Mouse (Mus musculus): Measurements from ENCODE around the gene Abcg4. TPM values are rescaled to one million over a fixed set of nuclear protein-coding genes. Genes with fewer than 3 reads are reported as not detected.

Abcg4 gene
- polyA plus RNA-seq, 1 experiment from 2014 or later = 20.1 TPM

GRCm38 (mm10) chr9:44268432-44268831 lies 20.0 kb downstream of the Abcg4 start, which contains the start of gene Nlrx1:
Nlrx1 (minus strand) TSS chr9:44268599.
- peak within 1 kb of the TSS; percentile 44 for H3K9ac ChIP-seq (replicated peaks; ENCODE audit: low read length)
- 85% methylated on average over 6 of the region's 6 CpGs for WGBS

DNA sequence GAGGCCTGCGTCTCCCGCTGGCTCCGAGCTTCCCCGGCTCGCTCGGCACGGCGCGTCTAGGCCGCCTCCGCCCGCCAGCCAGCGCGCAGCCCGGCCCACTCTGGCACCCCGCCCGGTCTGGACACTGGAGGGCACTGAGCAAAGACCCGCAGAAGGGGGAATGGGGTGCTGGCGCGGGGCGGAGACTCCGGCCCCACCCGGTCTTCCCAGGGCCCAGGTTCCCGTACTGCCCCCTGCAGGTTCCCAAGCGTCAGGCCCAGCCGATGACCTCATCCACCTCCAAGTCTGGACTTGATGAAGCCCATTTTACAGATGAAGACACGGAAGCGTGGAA lies 20.4 kb downstream of the Abcg4 start:
- WGBS = 6% methylated on average over 28 of the region's 28 CpGs

More at GRCm38 (mm10) chr9:44268432-44268831, 20.0 kb downstream of the Abcg4 start, which contains the start of gene Nlrx1:
- Histone ChIP-seq H3K4me3 (replicated peaks; ENCODE audit: low read depth, low read length) (peak within 1 kb of the TSS; percentile 29), H3K4me1 (ENCODE audit: control insufficient read depth, insufficient read depth, low read length) (peaks cover 25% of the 10 kb centered on the region), H3K27ac (replicated peaks; ENCODE audit: low read depth, low read length) (peak within 1 kb of the TSS; percentile 58), H3K27me3 (ENCODE audit: control insufficient read depth, insufficient read depth, low read length) (no peaks in the 10 kb centered on the region), H3K9me3 (ENCODE audit: control insufficient read depth, low read length) (no peaks in the 10 kb centered on the region), H3K36me3 (ENCODE audit: control insufficient read depth, insufficient read depth, low read length) (peaks cover 6% of the 10 kb centered on the region; the same call in 1 of the 2 replicates), H3K4me2 (ENCODE audit: low read length) (peak within 1 kb of the TSS; percentile 62)
- DNase-seq (no peak), ATAC-seq (ENCODE audit: low FRiP score, low TSS enrichment) (no peak)

DNA sequence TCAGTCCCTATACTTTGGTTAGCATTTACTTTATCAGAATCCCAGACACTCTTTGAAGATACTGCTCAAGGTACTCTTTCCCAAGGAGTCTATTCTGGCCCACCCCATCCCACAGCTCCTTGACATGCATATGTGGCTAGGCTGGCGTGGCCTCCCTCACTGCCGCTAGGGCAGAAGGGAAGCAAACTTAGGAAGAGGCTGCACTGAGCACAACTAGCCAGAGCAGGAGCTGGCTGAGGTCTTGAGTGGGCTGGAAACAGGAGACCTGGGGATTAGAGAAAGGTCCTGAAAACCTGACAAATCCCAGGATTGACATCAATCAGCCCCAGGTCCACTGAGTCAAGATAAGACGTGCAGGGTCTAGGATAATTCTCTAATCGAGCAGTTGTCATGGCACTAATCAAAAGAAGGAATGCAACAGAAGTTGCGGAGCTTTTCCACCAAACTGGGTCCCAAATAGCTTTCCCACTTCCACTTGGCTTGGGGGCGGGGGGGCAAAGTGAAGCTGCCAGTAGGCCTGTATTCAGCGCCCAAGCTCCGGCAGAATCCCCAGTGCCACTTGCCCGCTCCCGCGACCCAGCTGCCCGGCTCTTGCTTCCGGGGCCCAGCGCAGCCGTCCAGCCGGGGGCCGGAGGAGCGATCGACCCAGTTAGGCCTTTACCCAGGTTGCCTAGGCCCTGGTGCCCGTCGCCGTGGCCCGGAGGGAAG lies 20.9 kb downstream of the Abcg4 start:
- Histone ChIP-seq H3K4me1 (ENCODE audit: control insufficient read depth, insufficient read depth, low read length) (peaks cover 25% of the 10 kb centered on the region), H3K4me2 (ENCODE audit: low read length) (peak overlapping the region; percentile 62), H3K36me3 (ENCODE audit: control insufficient read depth, insufficient read depth, low read length) (no peaks in the 10 kb centered on the region), H3K27me3 (ENCODE audit: control insufficient read depth, insufficient read depth, low read length) (no peaks in the 10 kb centered on the region), H3K9ac (replicated peaks; ENCODE audit: low read length) (peak overlapping the region; percentile 44), H3K4me3 (replicated peaks; ENCODE audit: low read depth, low read length) (peak overlapping the region; percentile 29), H3K27ac (replicated peaks; ENCODE audit: low read depth, low read length) (peak overlapping the region; percentile 58), H3K9me3 (ENCODE audit: control insufficient read depth, low read length) (no peaks in the 10 kb centered on the region)
- DNase-seq (peak; percentile 39), ATAC-seq (ENCODE audit: low FRiP score, low TSS enrichment) (no peak)
- WGBS = 4% methylated on average over 23 of the region's 23 CpGs

More for the DNA sequence above, 20.4 kb downstream of the Abcg4 start:
- peak overlapping the region; percentile 62 for H3K4me2 ChIP-seq (ENCODE audit: low read length)
- DNase-seq = peak; percentile 81
- no peaks in the 10 kb centered on the region for H3K27me3 ChIP-seq (ENCODE audit: control insufficient read depth, insufficient read depth, low read length)
- peaks cover 25% of the 10 kb centered on the region for H3K4me1 ChIP-seq (ENCODE audit: control insufficient read depth, insufficient read depth, low read length)
- H3K27ac ChIP-seq (replicated peaks; ENCODE audit: low read depth, low read length) = peak overlapping the region; percentile 58; the same call in 1 of the 2 replicates
- no peaks in the 10 kb centered on the region for H3K9me3 ChIP-seq (ENCODE audit: control insufficient read depth, low read length)
- 0 out of 2 replicates have a peak, but pooled peaks cover 2% of the 10 kb centered on the region for H3K36me3 ChIP-seq (ENCODE audit: control insufficient read depth, insufficient read depth, low read length)
- peak overlapping the region; percentile 29 for H3K4me3 ChIP-seq (replicated peaks; ENCODE audit: low read depth, low read length)
- peak; percentile 71; the same call in 1 of the 2 replicates for ATAC-seq (ENCODE audit: low FRiP score, low TSS enrichment)
- peak overlapping the region; percentile 44 for H3K9ac ChIP-seq (replicated peaks; ENCODE audit: low read length)

- Histone ChIP-seq H3K4me2 (ENCODE audit: low read length) (no peak overlapping the region), H3K9ac (replicated peaks; ENCODE audit: low read length) (no peak overlapping the region), H3K4me3 (replicated peaks; ENCODE audit: low read depth, low read length) (no peak overlapping the region), H3K4me1 (ENCODE audit: control insufficient read depth, insufficient read depth, low read length) (peaks cover 25% of the 10 kb centered on the region), H3K27me3 (ENCODE audit: control insufficient read depth, insufficient read depth, low read length) (no peaks in the 10 kb centered on the region), H3K9me3 (ENCODE audit: control insufficient read depth, low read length) (no peaks in the 10 kb centered on the region), H3K27ac (replicated peaks; ENCODE audit: low read depth, low read length) (peak overlapping the region; percentile 58; the same call in 1 of the 2 replicates), H3K36me3 (ENCODE audit: control insufficient read depth, insufficient read depth, low read length) (no peaks in the 10 kb centered on the region)
- DNase-seq = peak; percentile 39
- WGBS = 44% methylated on average over 8 of the region's 8 CpGs
- no peak for ATAC-seq (ENCODE audit: low FRiP score, low TSS enrichment)
Observed at GRCm38 (mm10) chr9:44266478-44267226, 21.8 kb downstream of the Abcg4 start.

DNA sequence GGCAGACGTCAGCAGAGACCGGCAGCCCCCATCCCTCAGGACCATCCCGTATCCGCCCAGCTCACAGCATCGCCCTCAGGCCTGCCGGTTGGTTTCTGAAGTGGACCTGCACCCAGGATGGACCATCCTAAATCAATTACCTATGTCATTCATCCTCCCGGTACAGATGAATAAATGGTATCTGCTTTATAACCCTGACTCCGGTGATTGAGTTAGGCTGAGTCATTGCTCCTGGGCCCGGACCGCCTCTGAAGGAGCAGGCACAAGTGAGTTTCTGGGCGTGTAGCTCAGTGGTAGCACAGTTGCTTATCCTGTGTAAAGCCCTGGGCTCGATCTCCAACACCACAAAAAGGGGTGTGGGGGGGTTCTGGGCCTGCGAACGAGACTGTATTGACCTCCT lies 27.0 kb downstream of the Abcg4 start:
- no peaks in the 10 kb centered on the region for H3K36me3 ChIP-seq (ENCODE audit: control insufficient read depth, insufficient read depth, low read length)
- 86% methylated on average over 14 of the region's 14 CpGs for WGBS
- peaks cover 13% of the 10 kb centered on the region; the same call in 1 of the 2 replicates for H3K4me1 ChIP-seq (ENCODE audit: control insufficient read depth, insufficient read depth, low read length)
- no peaks in the 10 kb centered on the region for H3K27me3 ChIP-seq (ENCODE audit: control insufficient read depth, insufficient read depth, low read length)
- H3K9ac ChIP-seq (replicated peaks; ENCODE audit: low read length) = no peak overlapping the region
- H3K4me3 ChIP-seq (replicated peaks; ENCODE audit: low read depth, low read length) = no peak overlapping the region
- no peaks in the 10 kb centered on the region for H3K9me3 ChIP-seq (ENCODE audit: control insufficient read depth, low read length)
- no peak for ATAC-seq (ENCODE audit: low FRiP score, low TSS enrichment)
- no peak overlapping the region for H3K27ac ChIP-seq (replicated peaks; ENCODE audit: low read depth, low read length)
- H3K4me2 ChIP-seq (ENCODE audit: low read length) = no peak overlapping the region
- no peak for DNase-seq

GRCm38 (mm10) chr9:44259014-44259413 lies 29.4 kb downstream of the Abcg4 start:
- Histone ChIP-seq H3K4me3 (replicated peaks; ENCODE audit: low read depth, low read length) (no peak overlapping the region), H3K9ac (replicated peaks; ENCODE audit: low read length) (no peak overlapping the region), H3K4me1 (ENCODE audit: control insufficient read depth, insufficient read depth, low read length) (peaks cover 19% of the 10 kb centered on the region), H3K27ac (replicated peaks; ENCODE audit: low read depth, low read length) (no peak overlapping the region), H3K9me3 (ENCODE audit: control insufficient read depth, low read length) (no peaks in the 10 kb centered on the region), H3K4me2 (ENCODE audit: low read length) (no peak overlapping the region), H3K36me3 (ENCODE audit: control insufficient read depth, insufficient read depth, low read length) (no peaks in the 10 kb centered on the region), H3K27me3 (ENCODE audit: control insufficient read depth, insufficient read depth, low read length) (no peaks in the 10 kb centered on the region)
- DNase-seq (no peak), ATAC-seq (ENCODE audit: low FRiP score, low TSS enrichment) (no peak)
- WGBS = 79% methylated on average over 10 of the region's 10 CpGs

- no peak overlapping the region for H3K4me2 ChIP-seq (ENCODE audit: low read length)
- H3K4me3 ChIP-seq (replicated peaks; ENCODE audit: low read depth, low read length) = no peak overlapping the region
- ATAC-seq (ENCODE audit: low FRiP score, low TSS enrichment) (no peak), DNase-seq (no peak)
- no peaks in the 10 kb centered on the region for H3K9me3 ChIP-seq (ENCODE audit: control insufficient read depth, low read length)
- H3K27me3 ChIP-seq (ENCODE audit: control insufficient read depth, insufficient read depth, low read length) = no peaks in the 10 kb centered on the region
- no peaks in the 10 kb centered on the region for H3K36me3 ChIP-seq (ENCODE audit: control insufficient read depth, insufficient read depth, low read length)
- H3K9ac ChIP-seq (replicated peaks; ENCODE audit: low read length) = no peak overlapping the region
- H3K4me1 ChIP-seq (ENCODE audit: control insufficient read depth, insufficient read depth, low read length) = peaks cover 30% of the 10 kb centered on the region
- H3K27ac ChIP-seq (replicated peaks; ENCODE audit: low read depth, low read length) = no peak overlapping the region
- WGBS = 88% methylated on average over 8 of the region's 8 CpGs
Observed at GRCm38 (mm10) chr9:44256213-44256612, 32.2 kb downstream of the Abcg4 start.

GRCm38 (mm10) chr9:44255136-44255521 lies 33.3 kb downstream of the Abcg4 start:
- DNase-seq (peak; percentile 64), ATAC-seq (ENCODE audit: low FRiP score, low TSS enrichment) (peak; percentile 58; the same call in 1 of the 2 replicates)
- no peaks in the 10 kb centered on the region for H3K9me3 ChIP-seq (ENCODE audit: control insufficient read depth, low read length)
- no peak overlapping the region; the same call in 1 of the 2 replicates for H3K9ac ChIP-seq (replicated peaks; ENCODE audit: low read length)
- H3K36me3 ChIP-seq (ENCODE audit: control insufficient read depth, insufficient read depth, low read length) = no peaks in the 10 kb centered on the region
- H3K27ac ChIP-seq (replicated peaks; ENCODE audit: low read depth, low read length) = peak overlapping the region; percentile 79
- H3K4me1 ChIP-seq (ENCODE audit: control insufficient read depth, insufficient read depth, low read length) = peaks cover 30% of the 10 kb centered on the region
- H3K4me3 ChIP-seq (replicated peaks; ENCODE audit: low read depth, low read length) = no peak overlapping the region
- no peaks in the 10 kb centered on the region for H3K27me3 ChIP-seq (ENCODE audit: control insufficient read depth, insufficient read depth, low read length)
- peak overlapping the region; percentile 25; the same call in 1 of the 2 replicates for H3K4me2 ChIP-seq (ENCODE audit: low read length)
- 37% methylated on average over 6 of the region's 6 CpGs for WGBS

Measured in midbrain, embryonic 14.5 days (tissue).